Mouse (Mus musculus) cerebellum, postnatal 10 days (tissue): ENCODE data around the gene 6030458C11Rik.
A peak's percentile ranks its signal among the peaks of the same experiment; 100 is the strongest.

Source experiments
- DNase-seq, 2 experiments: peaks; one replicate each; pipeline ENCODE4 v3.0.0; 2021; ENCODE audit warnings: mixed read lengths in 2 of 2

The 6030458C11Rik gene

GRCm38 (mm10) chr15:12824197-12824952 is at the start of gene 6030458C11Rik, which contains the start of gene Drosha:
Gene 6030458C11Rik (minus strand): TSS chr15:12824649.
Gene Drosha (plus strand): TSS chr15:12824815.
- peak; percentile 99 for DNase-seq

GRCm38 (mm10) chr15:12867269-12867668 is 42.8 kb upstream of the 6030458C11Rik start:
- DNase-seq: no peak

- no peak for DNase-seq
Observed at GRCm38 (mm10) chr15:12865595-12866314, 41.3 kb upstream of the 6030458C11Rik start.

- no peak for DNase-seq
Observed at GRCm38 (mm10) chr15:12863669-12864068, 39.2 kb upstream of the 6030458C11Rik start.

- DNase-seq: no peak
Observed at GRCm38 (mm10) chr15:12862061-12862460, 37.6 kb upstream of the 6030458C11Rik start.

GRCm38 (mm10) chr15:12858645-12859044 is 34.2 kb upstream of the 6030458C11Rik start:
- DNase-seq: no peak

- DNase-seq: no peak
Observed at GRCm38 (mm10) chr15:12857840-12858516, 33.5 kb upstream of the 6030458C11Rik start.

GRCm38 (mm10) chr15:12856780-12857179 is 32.3 kb upstream of the 6030458C11Rik start:
- no peak for DNase-seq

GRCm38 (mm10) chr15:12853471-12853870 is 29.0 kb upstream of the 6030458C11Rik start:
- DNase-seq: peak; percentile 49 to 68

GRCm38 (mm10) chr15:12849373-12849772 is 24.9 kb upstream of the 6030458C11Rik start:
- DNase-seq: no peak

GRCm38 (mm10) chr15:12848196-12848975 is 23.9 kb upstream of the 6030458C11Rik start:
- no peak for DNase-seq

- DNase-seq: no peak
Observed at GRCm38 (mm10) chr15:12842833-12843232, 18.4 kb upstream of the 6030458C11Rik start.

- no peak for DNase-seq
Observed at GRCm38 (mm10) chr15:12840737-12841136, 16.3 kb upstream of the 6030458C11Rik start.

GRCm38 (mm10) chr15:12834231-12834630 is 9.8 kb upstream of the 6030458C11Rik start:
- DNase-seq: no peak

GRCm38 (mm10) chr15:12833385-12833784 is 8.9 kb upstream of the 6030458C11Rik start:
- no peak for DNase-seq

- no peak for DNase-seq
Observed at GRCm38 (mm10) chr15:12832599-12832998, 8.2 kb upstream of the 6030458C11Rik start.

- DNase-seq: no peak
Observed at GRCm38 (mm10) chr15:12829878-12830277, 5.4 kb upstream of the 6030458C11Rik start.

- DNase-seq: peak in 1 of 2 experiments; percentile 18
Observed at GRCm38 (mm10) chr15:12825408-12825807, 959 bp upstream of the 6030458C11Rik start.

- no peak for DNase-seq
Observed at GRCm38 (mm10) chr15:12824965-12825364, 516 bp upstream of the 6030458C11Rik start.

- DNase-seq: no peak
Observed at GRCm38 (mm10) chr15:12823455-12824119, 862 bp downstream of the 6030458C11Rik start.

GRCm38 (mm10) chr15:12822416-12823395 is 1.7 kb downstream of the 6030458C11Rik start:
- DNase-seq: no peak
